17 mouse cellular contexts compared by ENCODE assay signal in the genomic region with DNA sequence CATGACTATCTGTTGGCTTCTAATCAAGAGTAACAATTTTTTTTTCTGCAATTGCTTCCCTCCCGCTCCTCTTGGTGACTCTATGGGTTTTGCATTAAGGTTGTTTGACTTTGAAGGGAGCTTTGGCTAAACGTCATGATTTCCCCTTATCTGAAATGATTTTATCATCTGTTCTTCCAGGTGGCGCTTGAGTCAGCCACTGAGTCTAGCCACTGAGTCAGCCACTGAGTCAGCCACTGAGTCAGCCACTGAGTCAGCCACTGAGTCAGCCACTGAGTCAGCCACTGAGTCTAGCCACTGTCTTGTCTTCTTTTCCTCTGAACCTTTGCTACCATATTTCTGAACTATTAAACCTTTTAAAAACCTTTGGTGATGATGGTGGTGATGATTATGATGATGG.
DNase-seq lines count a peak whose midpoint lies in the region; ATAC-seq lines count a peak whose summit lies in the region.
"Had no signal": no experiment of that assay in that cellular context is flagged by ENCODE, and none has a peak within 500 bp of the region (broad histone marks: within the 10 kb centered on the region; RNA-seq: fewer than 3 reads in every experiment).

No protein-coding gene starts in this region.

- peak; percentile 56 for DNase-seq in adrenal gland, adult 2 months
- no peak for DNase-seq in adrenal gland, postnatal 4 days (ENCODE audit: low spot score in 2 of 2)
- peak; percentile 12 for DNase-seq in right cerebral cortex, postnatal 25 days
- no peak for DNase-seq in right cerebral cortex, postnatal 14 days
- DNase-seq in NIH3T3 (ENCODE audit: low read depth): peak; percentile 33
- DNase-seq in right cerebral cortex, postnatal 36 days (ENCODE audit: low spot score in 2 of 2): peak; percentile 4 to 13
- no peak for DNase-seq in heart, adult 18-20 months
- DNase-seq: cerebellum, adult 9-11 months; kidney, adult 2 months; kidney, postnatal 14 days; lung, adult 2 months; thymus, adult 18-20 months had no signal

- ATAC-seq in granulocyte monocyte progenitor cell, adult 5-6 weeks (replicated peaks; ENCODE audit: poor library complexity, severe bottlenecking): no peak
- ATAC-seq: forebrain, embryonic 16.5 days; inflammation-experienced regulatory T-cells, adult 6 months; liver, embryonic 12.5 days; midbrain, embryonic 15.5 days had no signal

Comparison
In these comparisons a context has a peak if more than half of its experiments do, and no peak if none do; other contexts are left out.
1. DNase-seq: peak in adrenal gland, adult 2 months (single experiment), right cerebral cortex, postnatal 25 days (single experiment), NIH3T3 (single experiment) and right cerebral cortex, postnatal 36 days (2 of 2); none in adrenal gland, postnatal 4 days (0 of 2), right cerebral cortex, postnatal 14 days (single experiment) and heart, adult 18-20 months (0 of 2).